Mouse (Mus musculus): Measurements from ENCODE around the gene Pomt2. TPM values are rescaled to one million over a fixed set of nuclear protein-coding genes. Genes with fewer than 3 reads are reported as not detected.

The Pomt2 gene
- 15.0 and 26.0 TPM in 2 replicates for polyA plus RNA-seq (2012; rRNA removed; ENCODE audit: low replicate concordance)

GRCm38 (mm10) chr12:87147395-87148089 lies at the start of gene Pomt2:
TSS of gene Pomt2 (minus strand) at chr12:87147968.

DNA sequence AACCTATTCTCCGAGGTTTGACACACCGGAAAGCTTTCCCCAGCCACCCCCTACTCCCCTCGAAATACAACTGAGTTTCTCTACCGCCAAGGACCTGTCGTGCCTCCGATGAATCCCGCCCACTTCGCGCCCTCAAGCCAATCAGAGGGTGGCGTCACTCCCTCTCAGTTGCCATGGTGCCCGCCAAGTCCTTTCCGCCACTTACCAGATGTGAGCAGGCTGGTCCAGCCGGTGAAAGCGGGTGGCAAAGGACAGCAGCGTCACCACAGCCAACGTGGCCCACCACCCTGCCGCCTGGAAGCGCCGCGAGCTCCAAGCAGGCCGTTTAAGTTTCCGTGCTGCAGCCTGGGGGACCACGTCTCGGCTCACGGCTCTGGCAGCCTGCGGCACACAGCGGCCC lies 802 bp downstream of the Pomt2 start, which contains the start of gene Gstz1:
Gstz1 (plus strand) TSS at position 200 of the 400 bp plus-strand sequence.

GRCm38 (mm10) chr12:87102165-87102631 lies 45.6 kb downstream of the Pomt2 start, which contains the start of gene Ngb:
TSS of gene Ngb (minus strand) at chr12:87102539.

Other genes with a start within 250 kb of the Pomt2 start
- gene Cipc, start 200.9 kb downstream of the Pomt2 start, polyA plus RNA-seq (2012; rRNA removed; ENCODE audit: low replicate concordance) = 36.3 and 40.9 TPM in 2 replicates
- gene Zdhhc22, start 157.5 kb downstream of the Pomt2 start, polyA plus RNA-seq (2012; rRNA removed; ENCODE audit: low replicate concordance) = not detected in 2 replicates
- gene Tmem63c, start 126.6 kb downstream of the Pomt2 start, polyA plus RNA-seq (2012; rRNA removed; ENCODE audit: low replicate concordance) = 0.07 and 0.12 TPM in 2 replicates
- 1.1 and 3.7 TPM in 2 replicates for gene Ngb, start 45.4 kb downstream of the Pomt2 start, polyA plus RNA-seq (2012; rRNA removed; ENCODE audit: low replicate concordance)
- gene Gstz1, start 803 bp downstream of the Pomt2 start, polyA plus RNA-seq (2012; rRNA removed; ENCODE audit: low replicate concordance) = 541 and 1,541 TPM in 2 replicates
- 0.29 TPM in 1 of 2 replicates, not detected in the other for gene Samd15, start 51.8 kb upstream of the Pomt2 start, polyA plus RNA-seq (2012; rRNA removed; ENCODE audit: low replicate concordance)
- gene Tmed8, start 52.5 kb upstream of the Pomt2 start, polyA plus RNA-seq (2012; rRNA removed; ENCODE audit: low replicate concordance) = 6.5 and 9.4 TPM in 2 replicates
- 0.83 and 0.87 TPM in 2 replicates for gene Noxred1, start 90.8 kb upstream of the Pomt2 start, polyA plus RNA-seq (2012; rRNA removed; ENCODE audit: low replicate concordance)
- 35.5 and 40.0 TPM in 2 replicates for gene Vipas39, start 118.3 kb upstream of the Pomt2 start, polyA plus RNA-seq (2012; rRNA removed; ENCODE audit: low replicate concordance)
- 57.3 and 77.4 TPM in 2 replicates for gene Ahsa1, start 118.5 kb upstream of the Pomt2 start, polyA plus RNA-seq (2012; rRNA removed; ENCODE audit: low replicate concordance)
- gene Ism2, start 151.7 kb upstream of the Pomt2 start, polyA plus RNA-seq (2012; rRNA removed; ENCODE audit: low replicate concordance) = 0.30 and 7.4 TPM in 2 replicates
- gene Sptlc2, start 240.4 kb upstream of the Pomt2 start, polyA plus RNA-seq (2012; rRNA removed; ENCODE audit: low replicate concordance) = 13.5 and 16.8 TPM in 2 replicates